Mouse (Mus musculus) heart, postnatal 25 days (tissue): ENCODE measurements at regions not wholly inside any gene's neighbourhood (a gene's known extent, or its start where the extent isn't known, plus 50 kb on each side); places are given as distances from the start of the nearest gene placed in this dataset.

Experiments used
- DNase-seq: peaks from one replicate; pipeline ENCODE4 v3.0.0; 2022; ENCODE audit warnings: low spot score
- intact Hi-C: fragments of 180-260 bp; cut with DNase I; formaldehyde crosslinking; loops from one replicate; pipeline ENCODE4 v1.15.1; 2025

GRCm38 (mm10) chr2:67180962-67181361 lies 232.6 kb upstream of the Gm21830 start:
- DNase-seq: no peak
- intact Hi-C loops: no loop called here

GRCm38 (mm10) chr2:67221061-67221802 lies 192.3 kb upstream of the Gm21830 start:
- DNase-seq: no peak
- intact Hi-C loops: loop anchor here (10.0 kb wide), 1 partner anchor 254 kb away; no protein-coding TSS in a partner anchor

- intact Hi-C loops: loop anchor here (10.0 kb wide), 1 partner anchor 249 kb away; no protein-coding TSS in a partner anchor
- DNase-seq: no peak
Observed at GRCm38 (mm10) chr2:67226299-67226698, 187.2 kb upstream of the Gm21830 start.

- DNase-seq: no peak
- intact Hi-C loops: no loop called here
Observed at GRCm38 (mm10) chr2:67257455-67257854, 156.1 kb upstream of the Gm21830 start.
